Mouse (Mus musculus) heart, adult 10 weeks (tissue): Measurements from ENCODE around the gene Olfr816. TPM values are rescaled to one million over a fixed set of nuclear protein-coding genes. Genes with fewer than 3 reads are reported as not detected.

Experiments used
- polyA plus RNA-seq: library from polyadenylated mRNA; stranded (reverse); fragments of 350-450 nt; fragmentation: Illumina TruSeq; extraction: RNeasy Lipid Tissue Mini Kit (QIAGEN cat#74804); gene quantifications from one replicate; pipeline ENCODE4 v1.2.3, GENCODE M21; 2014; ENCODE audit warnings: low read depth, low replicate concordance

The Olfr816 gene
- polyA plus RNA-seq = not detected

DNA sequence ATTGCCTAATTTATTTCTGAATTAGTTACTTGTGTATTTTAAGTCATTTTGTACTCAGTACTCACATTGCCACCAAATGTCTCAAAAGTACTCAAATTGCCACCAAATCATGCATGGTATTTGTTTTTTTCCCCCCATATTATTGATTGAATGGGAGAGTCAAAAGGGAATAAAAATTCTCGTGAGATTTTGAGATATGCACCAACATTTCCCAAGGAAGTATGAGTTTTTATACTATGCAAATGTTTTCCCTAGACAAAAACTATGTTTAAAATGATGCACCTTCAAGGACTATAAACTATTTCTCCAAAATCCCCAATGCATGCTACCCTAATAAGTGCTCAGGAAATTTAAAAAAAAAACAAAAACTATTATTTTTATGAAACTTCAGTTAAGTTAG lies at the start of gene Olfr816:
TSS of gene Olfr816 (minus strand) at position 101 of the 400 bp plus-strand sequence.

DNA sequence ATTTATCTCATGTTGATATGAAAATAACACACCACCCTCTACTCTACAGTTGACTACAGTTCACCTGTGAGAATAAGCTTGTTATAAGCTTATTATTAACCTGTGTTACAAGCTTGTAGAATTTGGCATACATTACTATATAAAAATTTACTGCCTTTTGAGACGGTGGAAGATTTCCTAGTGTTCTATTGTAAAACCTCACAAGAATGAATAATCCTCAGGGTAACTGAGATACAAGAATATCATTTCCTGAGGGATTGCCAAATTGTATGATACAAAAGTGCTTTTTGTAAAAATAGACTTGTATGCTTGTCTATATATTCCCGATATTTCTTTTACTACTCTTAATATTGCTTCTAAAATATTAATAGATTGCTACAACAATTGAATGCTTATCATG lies 33.6 kb upstream of the Olfr816 start, which contains the start of gene Olfr818:
TSS of gene Olfr818 (minus strand) at position 101 of the 400 bp plus-strand sequence.

DNA sequence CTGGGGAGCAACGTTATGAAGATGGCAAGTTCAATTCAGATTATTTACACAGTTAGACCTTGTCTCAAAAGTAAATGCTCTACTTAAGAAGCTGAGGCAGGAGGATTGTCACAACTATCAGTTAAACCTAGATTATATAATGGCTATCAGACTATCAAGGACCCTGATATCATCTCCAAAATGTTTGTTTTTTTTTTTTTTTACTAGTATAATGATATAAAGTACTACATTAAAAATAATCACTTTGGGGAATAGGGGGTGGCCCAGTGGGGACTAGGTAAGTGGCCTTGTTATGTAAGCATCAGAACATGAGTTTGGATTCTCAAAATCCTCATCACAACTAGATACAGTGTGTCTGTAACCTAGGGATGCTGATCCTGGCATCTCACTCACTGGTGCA lies 9.6 kb downstream of the Olfr816 start, which contains the start of gene Olfr815:
TSS of gene Olfr815 (minus strand) at position 101 of the 400 bp plus-strand sequence.

DNA sequence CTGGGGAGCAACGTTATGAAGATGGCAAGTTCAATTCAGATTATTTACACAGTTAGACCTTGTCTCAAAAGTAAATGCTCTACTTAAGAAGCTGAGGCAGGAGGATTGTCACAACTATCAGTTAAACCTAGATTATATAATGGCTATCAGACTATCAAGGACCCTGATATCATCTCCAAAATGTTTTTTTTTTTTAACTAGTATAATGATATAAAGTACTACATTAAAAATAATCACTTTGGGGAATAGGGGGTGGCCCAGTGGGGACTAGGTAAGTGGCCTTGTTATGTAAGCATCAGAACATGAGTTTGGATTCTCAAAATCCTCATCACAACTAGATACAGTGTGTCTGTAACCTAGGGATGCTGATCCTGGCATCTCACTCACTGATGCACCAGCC lies 35.6 kb downstream of the Olfr816 start, which contains the start of gene Olfr814:
TSS of gene Olfr814 (minus strand) at position 101 of the 400 bp plus-strand sequence.

Other genes starting within 250 kb of the Olfr816 start
- not detected for gene Olfr801, start 241.7 kb downstream of the Olfr816 start, polyA plus RNA-seq
- gene Olfr802, start 227.4 kb downstream of the Olfr816 start, polyA plus RNA-seq = not detected
- not detected for gene Olfr803, start 221.3 kb downstream of the Olfr816 start, polyA plus RNA-seq
- not detected for gene Olfr804, start 212.4 kb downstream of the Olfr816 start, polyA plus RNA-seq
- not detected for gene Olfr805, start 186.2 kb downstream of the Olfr816 start, polyA plus RNA-seq
- not detected for gene Olfr806, start 173.7 kb downstream of the Olfr816 start, polyA plus RNA-seq
- gene Olfr807, start 157.8 kb downstream of the Olfr816 start, polyA plus RNA-seq = not detected
- not detected for gene Olfr808, start 150.1 kb downstream of the Olfr816 start, polyA plus RNA-seq
- gene Olfr809, start 141.0 kb downstream of the Olfr816 start, polyA plus RNA-seq = not detected
- gene Olfr810, start 120.7 kb downstream of the Olfr816 start, polyA plus RNA-seq = not detected
- not detected for gene Olfr811, start 111.2 kb downstream of the Olfr816 start, polyA plus RNA-seq
- gene Olfr812, start 69.5 kb downstream of the Olfr816 start, polyA plus RNA-seq = not detected
- not detected for gene Olfr813, start 60.2 kb downstream of the Olfr816 start, polyA plus RNA-seq
- gene Olfr814, start 35.7 kb downstream of the Olfr816 start, polyA plus RNA-seq = not detected
- not detected for gene Olfr815, start 9.7 kb downstream of the Olfr816 start, polyA plus RNA-seq
- gene Olfr818, start 33.5 kb upstream of the Olfr816 start, polyA plus RNA-seq = not detected
- not detected for gene Olfr819, start 51.7 kb upstream of the Olfr816 start, polyA plus RNA-seq
- not detected for gene Olfr247, start 60.5 kb upstream of the Olfr816 start, polyA plus RNA-seq
- not detected for gene Gm10310, start 69.5 kb upstream of the Olfr816 start, polyA plus RNA-seq
- gene Olfr820, start 97.0 kb upstream of the Olfr816 start, polyA plus RNA-seq = not detected
- not detected for gene Olfr821, start 114.8 kb upstream of the Olfr816 start, polyA plus RNA-seq
- gene Olfr822, start 155.6 kb upstream of the Olfr816 start, polyA plus RNA-seq = not detected
- not detected for gene Olfr823, start 199.8 kb upstream of the Olfr816 start, polyA plus RNA-seq
- gene Olfr824, start 214.4 kb upstream of the Olfr816 start, polyA plus RNA-seq = not detected